13 mouse cellular contexts compared by ENCODE assay signal in the genomic region with DNA sequence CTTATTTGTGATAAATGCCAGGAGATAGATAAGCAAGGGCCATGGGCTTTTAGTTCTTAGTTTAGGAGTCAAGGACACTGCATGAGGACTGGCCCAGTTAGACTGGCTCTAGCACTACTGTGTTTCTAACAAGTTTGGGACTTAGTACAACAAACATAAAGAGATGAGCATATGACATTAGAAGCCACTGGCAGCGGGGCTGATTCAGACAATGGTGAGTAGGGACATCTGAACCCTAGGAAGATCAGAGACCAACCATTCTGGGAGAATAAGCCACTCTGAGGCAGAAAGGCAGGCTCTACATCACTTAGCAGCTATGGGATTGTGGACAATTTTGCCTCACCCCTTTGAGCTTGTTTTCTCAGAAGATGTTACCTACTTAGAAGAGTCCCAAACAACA.
"Had no signal": no experiment of that assay in that cellular context is flagged by ENCODE, and none has a peak within 500 bp of the region (broad histone marks: within the 10 kb centered on the region; RNA-seq: fewer than 3 reads in every experiment).

No protein-coding gene starts in this region.

- H3K27ac ChIP-seq: kidney, postnatal 0 days; layer of hippocampus, adult 2 months; limb, embryonic 10.5 days; limb, embryonic 13.5 days had no signal

- H3K4me1 ChIP-seq: limb, embryonic 10.5 days had no signal

- H3K9ac ChIP-seq: limb, embryonic 13.5 days had no signal

- H3K4me2 ChIP-seq: limb, embryonic 13.5 days; midbrain, embryonic 11.5 days had no signal

- H3K4me3 ChIP-seq: layer of hippocampus, adult 2 months; limb, embryonic 10.5 days; limb, embryonic 13.5 days had no signal

- H3K9me3 ChIP-seq: limb, embryonic 10.5 days; limb, embryonic 13.5 days had no signal

- ATAC-seq: intestine, postnatal 0 days had no signal

- DNase-seq: kidney, adult 2 months; kidney, postnatal 25 days; layer of hippocampus, adult 9-11 months; lung, postnatal 36 days; midbrain, embryonic 14.5 days; thymus, adult 18-20 months; thymus, postnatal 36 days had no signal

- H3K27me3 ChIP-seq: limb, embryonic 13.5 days had no signal
